Mouse (Mus musculus) skeletal muscle tissue, adult 2 months (tissue): ENCODE measurements at regions not wholly inside any gene's neighbourhood (a gene's known extent, or its start where the extent isn't known, plus 50 kb on each side); places are given as distances from the start of the nearest gene placed in this dataset.

ENCODE experiments used
- DNase-seq: peaks from one replicate; pipeline ENCODE4 v3.0.0-alpha.2; 2012; ENCODE audit warnings: low read depth, low spot score

DNA sequence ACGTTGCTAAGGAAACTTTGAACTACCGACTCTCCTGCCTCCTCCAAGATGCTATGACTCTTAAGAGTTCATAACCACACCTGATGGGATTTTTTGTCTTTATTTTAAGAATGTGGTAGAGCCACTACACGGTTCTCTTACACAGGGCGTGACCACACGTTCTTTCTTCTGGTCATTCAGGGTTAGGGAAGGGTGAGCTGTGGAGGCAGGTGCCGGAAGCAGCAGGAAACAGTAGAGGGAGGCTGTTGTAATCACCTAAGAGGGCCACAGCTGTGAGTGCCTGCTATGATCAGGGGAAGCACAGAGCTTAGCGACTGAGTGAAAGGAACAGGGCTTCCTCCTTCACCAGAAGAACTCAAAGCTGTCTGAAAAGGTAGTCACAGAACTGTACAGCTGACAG is 50.6 kb upstream of the Larp1 start:
- DNase-seq, result no peak

DNA sequence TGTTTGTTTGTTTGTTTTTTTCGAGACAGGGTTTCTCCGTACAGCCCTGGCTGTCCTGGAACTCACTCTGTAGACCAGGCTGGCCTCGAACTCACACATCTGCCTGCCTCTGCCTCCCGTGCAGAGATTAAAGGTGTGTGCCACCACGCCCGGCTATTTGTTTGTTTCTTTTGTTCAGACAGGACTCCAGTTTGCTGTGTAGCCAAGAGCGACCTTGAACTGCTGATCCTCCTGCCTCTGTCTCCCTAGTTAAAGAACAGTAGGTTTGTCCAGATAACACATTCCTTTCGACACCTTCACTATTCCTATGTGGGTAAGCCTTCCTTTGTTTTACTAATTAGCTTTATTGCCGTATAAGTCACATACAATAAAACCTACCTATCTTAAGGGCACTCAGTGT is 52.0 kb upstream of the Larp1 start:
- no peak for DNase-seq

DNA sequence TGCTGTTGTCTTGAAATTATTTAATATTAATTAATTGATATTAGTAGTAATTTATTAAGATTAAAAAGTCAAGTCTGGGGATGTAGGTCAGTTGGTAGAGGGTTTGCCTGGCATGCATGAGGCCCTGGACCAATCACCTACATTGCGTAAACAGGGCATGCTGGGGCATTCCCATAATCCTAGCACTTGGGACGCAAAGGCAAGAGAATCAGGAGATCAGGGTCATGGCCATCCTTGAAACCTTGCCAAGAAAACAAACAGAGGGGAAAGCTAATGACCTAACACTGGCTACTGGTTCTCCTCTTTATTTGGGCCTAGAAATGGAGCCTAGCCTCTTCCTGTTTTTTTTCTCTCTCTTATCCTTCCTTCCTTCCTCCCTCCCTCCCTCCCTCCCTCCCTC is 52.8 kb upstream of the Larp1 start:
- DNase-seq, result no peak

DNA sequence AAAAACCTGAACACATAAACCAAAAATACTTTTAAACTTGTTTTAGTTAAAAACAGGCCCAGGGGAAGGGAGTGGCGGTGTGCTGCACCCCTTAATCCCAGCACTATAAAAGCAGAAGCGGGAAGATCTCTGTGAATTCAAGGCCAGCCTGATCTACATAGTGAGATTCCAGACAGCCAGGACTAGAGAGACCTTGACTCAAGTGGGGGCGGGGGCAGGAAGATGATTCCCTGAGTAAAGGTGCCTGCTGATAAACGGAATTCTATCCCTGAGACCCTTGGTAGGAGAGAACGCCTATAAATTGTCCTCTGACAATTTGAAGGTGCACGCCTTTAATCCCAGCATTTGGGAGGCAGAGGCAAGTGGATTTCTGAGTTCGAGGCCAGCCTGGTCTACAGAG is 53.4 kb upstream of the Larp1 start:
- no peak for DNase-seq

DNA sequence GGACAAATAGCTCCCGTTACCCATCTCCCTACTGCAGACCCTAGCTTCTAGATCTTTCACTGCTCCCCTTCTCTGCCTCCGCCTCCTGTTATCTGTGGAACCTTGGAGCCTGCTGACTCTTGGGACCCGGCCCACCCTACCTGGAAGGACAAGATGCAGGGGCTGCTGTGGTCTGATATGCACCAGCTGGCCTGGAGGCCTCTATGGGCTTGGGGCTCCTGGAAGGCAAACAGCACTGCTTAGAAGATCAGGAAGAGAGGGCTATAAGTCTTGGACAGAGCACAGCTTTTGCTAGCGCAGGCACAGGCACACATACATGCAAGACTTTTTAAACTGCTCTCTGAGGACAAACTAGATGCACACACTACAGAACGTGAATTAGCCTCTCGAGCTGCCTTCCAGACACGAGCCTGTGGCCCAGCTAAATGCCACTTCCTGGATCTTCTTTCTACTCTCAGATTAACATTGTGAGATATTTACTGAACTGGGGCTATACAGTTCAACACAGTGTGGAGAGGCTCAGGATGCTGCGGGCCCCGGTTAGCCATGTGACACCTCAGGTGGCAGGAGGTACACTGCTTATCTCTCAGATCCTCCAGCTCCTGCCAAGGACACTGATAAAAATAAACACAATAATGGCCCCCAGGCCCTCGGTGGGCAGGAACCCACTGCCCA is 54.2 kb upstream of the Larp1 start:
- DNase-seq, result no peak

DNA sequence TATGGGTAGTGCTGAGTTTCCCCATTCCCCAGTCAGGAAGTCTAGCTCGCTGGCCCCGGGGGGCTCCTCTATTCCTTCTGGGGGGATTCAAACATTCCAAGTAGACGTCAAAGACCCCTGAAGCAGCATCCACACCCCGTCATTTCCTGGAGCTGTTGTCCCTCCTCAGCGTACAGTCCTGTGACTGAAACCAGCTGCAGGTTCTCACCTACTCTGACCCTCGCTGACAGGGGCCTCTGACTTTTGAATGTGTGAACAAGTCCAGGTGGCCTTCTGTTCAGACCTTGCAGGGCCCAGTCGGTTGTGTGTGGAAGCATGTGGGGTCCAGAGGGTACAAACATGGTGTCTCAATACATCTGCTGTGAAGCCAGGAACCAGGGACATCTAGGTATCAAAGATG is 55.2 kb upstream of the Larp1 start:
- no peak for DNase-seq

DNA sequence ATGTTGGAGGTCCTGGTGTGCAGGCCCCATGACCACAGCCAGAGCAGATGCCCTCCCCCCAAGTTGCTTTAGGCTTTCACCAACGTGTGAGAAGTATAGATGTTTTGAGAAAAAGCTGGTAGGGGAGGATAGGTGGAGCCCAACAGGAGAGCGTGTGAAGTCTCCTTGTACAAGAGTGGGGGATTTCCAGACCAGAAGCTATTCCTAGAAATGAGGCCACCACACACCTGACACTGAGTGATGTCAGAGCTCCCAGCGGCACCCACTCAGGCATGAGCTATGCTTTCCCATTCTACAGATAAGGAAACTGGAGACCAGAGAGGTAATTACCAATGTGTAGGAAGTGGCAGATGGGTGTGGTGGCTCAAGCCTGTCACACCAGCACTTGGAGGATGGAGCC is 56.2 kb upstream of the Larp1 start:
- DNase-seq, result no peak

DNA sequence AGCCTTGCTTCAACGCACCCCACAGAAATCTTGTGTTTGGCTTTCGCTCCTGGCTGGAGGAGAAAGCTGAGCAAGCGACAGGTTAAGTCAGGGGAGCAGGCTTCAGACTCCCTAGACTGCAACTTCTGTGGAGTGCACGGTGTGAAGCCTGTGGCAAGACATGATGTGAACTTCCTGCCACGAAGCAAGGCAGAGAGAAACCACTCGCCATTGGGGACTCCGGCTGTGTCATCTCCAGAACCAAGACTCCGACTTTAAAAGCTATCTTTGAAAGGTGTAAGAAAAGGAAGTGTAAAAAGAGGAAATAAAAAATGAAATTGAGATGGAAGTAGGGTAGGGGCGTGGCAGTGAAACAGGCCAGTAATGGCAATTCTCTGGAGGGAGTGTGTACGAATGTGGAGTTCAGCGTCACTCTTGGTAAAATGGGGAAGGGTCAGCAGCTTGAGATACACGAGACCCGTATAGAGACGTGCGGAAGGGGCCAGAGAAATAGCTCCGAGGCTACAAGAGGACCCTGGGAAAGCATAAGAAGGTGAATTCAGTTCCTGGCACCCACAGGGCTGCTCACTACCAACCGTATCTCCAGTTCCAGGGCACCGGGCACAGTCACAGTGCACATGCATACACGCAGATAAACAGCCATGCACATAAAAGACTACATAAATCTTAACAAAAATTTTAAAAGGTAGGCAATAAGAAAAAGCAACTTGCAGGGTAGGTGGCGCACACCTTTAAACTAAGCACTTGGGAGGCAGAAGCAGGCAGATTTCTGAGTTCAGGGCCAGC is 57.1 kb upstream of the Larp1 start:
- DNase-seq, result no peak

DNA sequence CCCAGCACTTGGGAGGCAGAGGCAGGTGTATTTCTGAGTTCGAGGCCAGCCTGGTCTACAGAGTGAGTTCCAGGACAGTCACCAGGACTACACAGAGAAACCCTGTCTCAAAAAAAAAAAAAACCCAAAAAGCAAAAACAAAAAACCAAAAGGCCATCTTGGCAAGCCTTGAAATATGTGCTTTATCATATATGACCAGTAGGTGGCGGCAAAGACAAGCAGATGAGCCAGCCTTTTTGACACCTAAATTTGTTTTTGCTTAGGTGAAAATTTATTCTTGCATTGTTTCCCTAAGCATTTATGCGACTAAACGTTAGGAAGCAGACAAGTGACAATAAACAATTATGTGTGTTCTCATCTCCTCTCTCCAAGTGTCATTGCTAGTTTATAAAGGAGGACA is 57.9 kb upstream of the Larp1 start:
- peak; percentile 40 for DNase-seq

DNA sequence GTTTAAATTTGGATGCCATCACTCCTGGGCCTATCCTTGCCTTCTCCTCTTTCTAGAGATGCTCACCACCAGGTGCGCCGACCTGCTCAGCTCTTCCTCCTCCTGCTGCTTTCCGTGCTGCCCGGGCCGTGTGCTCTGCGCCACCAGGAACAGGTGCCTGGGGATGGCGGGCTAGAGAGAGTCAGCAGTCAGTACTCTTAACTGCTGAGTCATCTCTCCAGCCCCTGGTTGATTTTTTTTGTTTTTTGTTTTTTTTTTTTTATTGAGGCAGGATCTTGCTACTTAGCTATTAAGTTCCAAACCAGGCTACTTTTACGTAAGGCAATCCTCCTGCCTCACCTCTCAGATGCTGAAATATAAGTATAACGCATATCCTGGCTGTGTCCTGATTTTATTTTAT is 59.8 kb upstream of the Larp1 start:
- DNase-seq, result no peak

DNA sequence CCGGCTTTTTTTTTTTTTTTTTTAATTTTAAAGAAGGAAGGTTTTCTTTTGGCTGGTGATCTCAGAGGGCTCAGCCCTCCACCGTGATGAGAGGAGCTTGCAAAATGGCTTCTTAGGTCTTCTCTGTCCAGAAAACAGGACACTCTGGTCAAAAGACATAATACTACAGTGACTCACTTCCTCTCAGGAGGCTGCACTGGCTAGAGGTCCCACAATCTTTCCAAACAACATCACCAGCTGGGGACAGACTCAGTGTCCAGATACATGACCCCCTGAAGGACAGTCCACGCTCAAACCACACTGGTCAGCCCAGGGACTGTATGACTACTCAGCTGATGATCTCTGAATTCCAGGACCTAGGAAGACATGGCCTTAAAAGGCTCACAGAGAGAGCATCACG is 61.5 kb upstream of the Larp1 start:
- no peak for DNase-seq

DNA sequence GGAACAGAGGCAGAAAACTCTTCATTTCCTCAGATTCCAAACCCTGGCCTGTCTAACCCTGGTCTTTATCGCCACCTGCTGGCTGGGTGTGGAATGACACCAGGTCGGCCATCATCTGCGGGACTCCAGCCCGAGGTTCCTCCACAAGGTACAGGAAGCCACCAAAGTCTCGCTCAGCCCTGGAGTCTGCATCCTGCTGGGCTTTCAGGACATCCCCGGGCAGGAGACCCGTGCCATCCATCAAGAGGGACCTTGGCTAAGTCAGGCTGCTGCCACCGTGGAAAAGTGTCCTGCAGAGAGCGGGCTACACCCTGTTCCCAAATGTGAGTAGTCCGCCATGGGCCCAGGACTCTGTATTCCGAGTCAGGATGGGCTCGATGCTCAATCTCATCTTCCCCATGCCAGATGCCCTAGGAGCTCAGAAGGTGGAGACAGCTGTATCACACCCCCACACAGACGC is 74.4 kb upstream of the Larp1 start:
- DNase-seq, result peak; percentile 48

DNA sequence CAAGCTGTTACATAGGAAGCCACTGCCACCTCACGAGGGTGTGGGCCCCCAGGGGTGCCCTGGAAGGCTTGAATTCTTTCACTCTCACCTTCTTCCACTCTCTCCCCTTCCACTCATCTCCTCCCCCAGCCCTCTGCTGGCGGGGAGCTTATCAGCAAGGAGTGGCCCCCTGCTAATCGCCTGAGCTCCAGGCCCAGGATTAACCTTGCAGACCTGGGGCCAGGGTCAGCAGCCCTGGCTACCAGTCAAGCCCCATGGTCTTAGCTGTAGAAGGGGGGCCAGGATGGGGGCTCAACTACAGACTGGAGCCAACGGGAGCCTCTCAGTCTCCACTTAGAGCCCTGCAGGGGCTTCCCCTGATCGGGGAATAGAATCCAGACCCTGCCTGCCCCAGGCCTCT is 75.8 kb upstream of the Larp1 start:
- no peak for DNase-seq

DNA sequence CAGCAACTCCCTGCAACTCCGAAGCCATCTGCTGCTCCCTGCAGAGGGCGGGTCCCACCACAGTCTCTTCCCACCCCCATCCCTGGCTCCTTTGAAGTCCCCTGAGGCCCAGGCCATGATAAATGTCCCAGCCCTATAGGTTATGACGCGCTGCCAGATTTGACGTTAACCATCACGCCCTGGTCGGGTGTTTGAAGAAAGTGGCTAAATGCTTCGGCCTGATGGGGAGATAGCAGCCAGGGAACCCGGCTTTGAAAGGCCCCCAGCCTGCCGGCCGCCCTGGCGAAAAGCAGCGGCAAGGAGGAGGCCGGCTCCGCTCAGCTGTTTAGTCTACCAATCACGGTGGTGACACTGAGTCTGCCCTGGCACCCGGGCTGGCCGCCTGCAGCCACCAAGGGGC is 79.4 kb upstream of the Larp1 start:
- DNase-seq, result no peak

DNA sequence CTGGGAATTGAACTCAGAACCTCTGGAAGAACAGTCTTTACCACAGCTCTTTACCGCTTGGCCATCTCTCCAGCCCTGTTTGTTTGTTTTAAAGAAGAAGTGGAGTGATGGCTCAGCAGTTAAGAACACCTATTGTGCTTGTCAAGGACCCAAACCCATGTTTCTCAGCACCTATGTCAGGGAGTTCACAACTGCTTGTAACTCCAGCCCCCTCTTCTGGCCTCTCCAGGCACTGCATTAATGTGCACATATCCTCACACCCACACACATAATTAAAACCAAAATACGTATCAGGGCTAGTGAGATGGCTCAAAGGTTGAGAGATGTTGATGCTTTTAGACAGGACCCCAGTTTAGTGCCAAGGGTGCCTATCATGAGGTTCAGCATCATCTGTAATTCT is 87.6 kb upstream of the Hand1 start:
- no peak for DNase-seq

DNA sequence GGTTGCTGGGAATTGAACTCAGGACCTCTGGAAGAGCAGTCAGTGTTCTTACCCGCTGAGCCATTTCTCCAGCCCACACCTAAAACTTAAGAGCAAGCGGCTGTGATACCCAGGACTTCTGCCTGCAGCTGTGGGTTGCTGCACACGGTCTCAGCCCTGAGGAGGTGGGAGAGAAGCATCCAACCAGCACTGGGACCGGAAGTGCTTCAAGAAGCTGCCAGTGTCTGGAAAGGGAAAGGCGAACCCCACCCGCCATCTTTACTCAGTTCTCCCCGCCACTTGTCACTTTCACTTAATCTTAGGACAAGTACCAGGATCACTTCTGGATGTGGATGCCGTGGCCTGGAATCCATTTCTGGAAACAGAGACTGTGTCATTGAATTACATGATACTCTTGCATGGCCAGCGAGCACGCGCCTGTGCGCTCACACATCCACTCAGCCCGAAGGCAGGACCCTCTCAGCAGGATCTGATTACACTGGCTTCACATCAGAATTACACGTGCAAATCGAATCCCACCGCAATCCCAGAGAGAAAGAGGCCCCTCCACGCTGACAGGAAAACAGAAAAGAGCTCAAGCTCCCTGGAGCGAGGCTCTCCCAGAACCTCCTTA is 85.9 kb upstream of the Hand1 start:
- DNase-seq, result no peak

DNA sequence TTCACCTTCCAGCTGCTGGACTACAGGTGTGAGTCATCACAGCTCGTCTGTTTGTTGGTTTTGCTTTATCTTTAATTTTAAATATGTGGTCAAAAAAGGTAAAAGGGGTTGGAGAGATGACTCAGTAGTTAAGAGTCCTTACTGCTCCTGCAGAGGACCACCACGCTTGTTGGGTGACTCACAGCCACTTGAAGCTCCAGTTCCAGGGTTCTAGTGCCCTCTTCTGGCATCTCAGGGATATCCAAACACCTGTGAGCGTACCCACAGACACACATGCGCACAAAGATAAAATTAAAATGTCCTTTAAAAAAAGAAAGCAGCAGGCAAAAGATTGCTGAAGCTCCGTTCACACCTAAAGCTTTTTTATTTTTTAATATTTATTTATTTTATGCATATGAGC is 85.4 kb upstream of the Hand1 start:
- no peak for DNase-seq

DNA sequence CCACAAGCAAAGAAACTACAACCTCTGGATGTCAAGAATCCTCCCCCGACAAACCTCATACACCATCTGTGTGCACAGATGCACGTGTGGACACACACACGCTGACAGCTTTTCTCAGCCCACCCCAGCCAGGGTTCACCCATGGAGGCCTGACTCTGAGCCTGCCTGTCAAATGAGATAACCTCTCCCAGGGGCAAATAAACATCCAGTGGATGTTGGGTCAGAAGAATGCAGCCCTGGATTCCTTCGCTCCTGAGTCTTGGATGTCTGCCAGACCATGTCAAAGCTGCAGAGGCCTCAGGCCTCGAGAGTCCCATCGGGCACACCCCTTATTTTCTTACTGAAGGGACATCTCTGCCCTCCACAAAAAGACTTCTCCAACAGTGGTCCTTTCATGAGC is 83.4 kb upstream of the Hand1 start:
- DNase-seq, result no peak

DNA sequence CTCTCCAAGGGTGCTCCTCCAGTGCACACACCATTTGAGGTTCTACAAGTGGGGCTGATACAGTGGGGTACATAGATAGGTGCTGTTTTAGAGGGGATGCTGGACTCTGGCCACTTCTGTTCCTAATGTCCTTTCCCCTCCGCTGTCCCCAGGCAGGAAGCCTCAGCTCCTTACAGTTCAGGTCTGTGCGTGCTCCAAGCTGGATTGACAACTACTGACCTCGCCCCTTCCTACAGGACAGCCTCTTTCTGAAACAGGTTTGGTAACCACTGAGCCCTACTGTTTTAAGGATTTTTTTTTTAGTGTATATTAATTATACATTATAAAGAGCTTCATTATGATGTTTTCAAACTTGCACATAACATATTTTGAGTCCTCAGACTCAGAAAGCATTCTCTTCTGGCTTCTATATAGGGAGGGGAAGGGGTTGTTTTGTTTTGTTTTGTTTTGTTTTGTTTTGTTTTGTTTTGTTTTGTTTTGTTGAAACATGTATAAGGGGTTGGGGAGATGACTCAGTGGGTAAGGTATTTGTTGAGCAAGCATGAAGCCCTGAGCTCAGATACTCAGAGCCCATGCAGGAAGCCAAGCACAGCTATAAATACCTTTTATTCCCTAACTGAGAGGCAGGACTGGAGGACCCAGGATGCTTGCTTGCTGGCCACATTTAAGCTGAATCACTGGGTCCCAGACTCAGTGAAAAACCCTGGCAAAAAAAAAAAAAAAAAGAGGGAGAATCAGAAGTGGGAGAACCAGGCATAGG is 81.4 kb upstream of the Hand1 start:
- DNase-seq, result peak; percentile 27

DNA sequence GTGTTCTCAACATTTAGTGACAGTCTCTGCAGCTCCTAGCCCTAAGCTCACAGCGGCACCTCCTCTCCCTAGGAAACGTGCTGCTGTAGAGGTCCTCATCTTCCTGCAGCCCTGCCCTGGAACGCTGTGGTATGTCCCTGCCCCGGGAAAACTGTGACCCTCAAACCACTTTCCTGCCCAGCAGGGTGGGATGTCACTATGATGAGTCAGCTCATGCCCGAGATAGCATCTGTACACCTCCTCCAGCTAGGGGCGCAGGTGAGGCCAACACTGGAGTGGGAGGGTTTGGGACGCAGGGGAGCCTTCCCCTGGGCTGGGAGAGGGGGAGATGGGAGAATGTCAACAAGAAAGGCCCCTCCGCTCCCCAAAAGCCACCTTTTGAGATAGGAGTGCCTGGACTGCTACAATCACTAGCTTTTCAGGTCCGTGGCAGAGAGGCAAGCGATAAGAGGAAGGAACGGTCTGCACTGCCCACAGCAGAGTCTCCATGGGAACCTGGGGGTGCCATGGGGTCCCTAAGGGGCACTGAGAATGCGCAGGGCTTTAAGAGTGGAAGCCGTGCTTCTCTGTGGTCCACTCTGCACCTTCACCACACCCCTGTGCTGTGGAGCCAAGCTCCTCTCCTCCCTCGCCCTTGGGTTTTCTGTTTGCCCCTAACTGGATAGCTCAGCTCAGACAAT is 80.5 kb upstream of the Hand1 start:
- DNase-seq, result no peak

DNA sequence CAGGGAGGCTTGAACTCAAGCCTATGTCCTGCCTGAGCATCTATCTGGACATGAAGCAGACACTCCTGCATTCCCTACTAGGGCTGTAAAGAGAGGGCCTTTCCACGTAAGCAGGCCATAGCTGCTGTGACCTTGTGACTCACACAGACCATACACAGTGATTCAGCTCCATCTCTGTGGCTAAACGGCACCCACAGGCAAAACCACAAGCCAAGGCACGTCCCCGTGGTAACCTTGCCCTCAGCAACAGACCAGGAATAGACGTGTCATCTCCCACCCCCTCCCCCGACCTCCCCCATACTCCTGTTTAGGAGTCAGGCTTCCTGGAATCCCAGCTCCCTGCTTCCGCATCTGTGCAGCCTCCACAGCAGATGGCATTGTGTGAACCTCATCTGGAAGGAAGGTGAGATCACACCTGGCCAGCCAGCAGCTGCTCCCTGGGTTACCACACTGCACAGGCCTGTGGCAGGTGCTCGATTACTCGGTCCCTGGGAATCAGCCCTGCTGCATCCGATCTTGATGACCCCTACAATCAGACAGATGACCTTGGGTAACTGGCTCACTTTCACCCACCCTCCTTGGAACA is 79.2 kb upstream of the Hand1 start:
- no peak for DNase-seq
